Mouse (Mus musculus): ENCODE results near the gene Celf2. TPM values are rescaled to one million over a fixed set of nuclear protein-coding genes. Genes with fewer than 3 reads are reported as not detected.

The Celf2 gene
- total RNA-seq, 1 experiment: 3.7 TPM

GRCm38 (mm10) chr2:6559581-6559980, 949.8 kb downstream of the Celf2 start:
- in situ Hi-C loops (cut with MboI; ENCODE audit: low sequenced_read_pairs in 2 of 2, unreplicated experiment in 2 of 2): no loop called here
- Histone ChIP-seq H3K4me1 (ENCODE audit: control insufficient read depth in 2 of 2, insufficient read depth in 2 of 2, low read length in 2 of 2, poor library complexity in 1 of 2) (no peaks in the 10 kb centered on the region), H3K4me3 (ENCODE audit: insufficient read depth in 1 of 2, low read depth in 1 of 2, low read length in 2 of 2, poor library complexity in 1 of 2, severe bottlenecking in 1 of 2) (no peak overlapping the region), H3K9ac (ENCODE audit: insufficient read depth, low read depth, low read length, poor library complexity, severe bottlenecking) (no peak overlapping the region), H3K27ac (ENCODE audit: insufficient read depth, low read depth, low read length, poor library complexity, severe bottlenecking) (no peak overlapping the region), H3K9me3 (ENCODE audit: control insufficient read depth, insufficient read depth, low read depth, low read length) (no peaks in the 10 kb centered on the region), H3K36me3 (ENCODE audit: control insufficient read depth, insufficient read depth, low read length, poor library complexity, severe bottlenecking) (no peaks in the 10 kb centered on the region)
- no peak for DNase-seq (ENCODE audit: low read depth, low spot score)
- no peak for TF ChIP-seq ZNF384 (IDR thresholded peaks at IDR 0.05; ENCODE audit: low read depth, low read length)
- no peak for TF ChIP-seq ZC3H11A (IDR thresholded peaks at IDR 0.05; ENCODE audit: borderline replicate concordance, low read depth, low read length)
- no peak for TF ChIP-seq CHD2 (IDR thresholded peaks at IDR 0.05; ENCODE audit: low read depth, low read length)
- no peak for TF ChIP-seq MAFK (IDR thresholded peaks at IDR 0.05; ENCODE audit: insufficient read depth, low read depth, low read length)
- TF ChIP-seq HCFC1 (IDR thresholded peaks at IDR 0.05; ENCODE audit: borderline replicate concordance, insufficient read depth, low read length): no peak

- no peaks in the 10 kb centered on the region for H3K4me1 ChIP-seq (ENCODE audit: control insufficient read depth in 2 of 2, insufficient read depth in 2 of 2, low read length in 2 of 2, poor library complexity in 1 of 2)
- DNase-seq (ENCODE audit: low read depth, low spot score): no peak
- in situ Hi-C loops (cut with MboI; ENCODE audit: low sequenced_read_pairs in 2 of 2, unreplicated experiment in 2 of 2): no loop called here
- no peak overlapping the region for H3K27ac ChIP-seq (ENCODE audit: insufficient read depth, low read depth, low read length, poor library complexity, severe bottlenecking)
- no peak overlapping the region for H3K9ac ChIP-seq (ENCODE audit: insufficient read depth, low read depth, low read length, poor library complexity, severe bottlenecking)
- no peaks in the 10 kb centered on the region for H3K36me3 ChIP-seq (ENCODE audit: control insufficient read depth, insufficient read depth, low read length, poor library complexity, severe bottlenecking)
- no peaks in the 10 kb centered on the region for H3K9me3 ChIP-seq (ENCODE audit: control insufficient read depth, insufficient read depth, low read depth, low read length)
- TF ChIP-seq HCFC1 (IDR thresholded peaks at IDR 0.05; ENCODE audit: borderline replicate concordance, insufficient read depth, low read length) (no peak), CHD2 (IDR thresholded peaks at IDR 0.05; ENCODE audit: low read depth, low read length) (no peak), ZC3H11A (IDR thresholded peaks at IDR 0.05; ENCODE audit: borderline replicate concordance, low read depth, low read length) (no peak), ZNF384 (IDR thresholded peaks at IDR 0.05; ENCODE audit: low read depth, low read length) (no peak), MAFK (IDR thresholded peaks at IDR 0.05; ENCODE audit: insufficient read depth, low read depth, low read length) (no peak)
- H3K4me3 ChIP-seq (ENCODE audit: insufficient read depth in 1 of 2, low read depth in 1 of 2, low read length in 2 of 2, poor library complexity in 1 of 2, severe bottlenecking in 1 of 2): no peak overlapping the region
Measured at GRCm38 (mm10) chr2:6558303-6559254, 950.8 kb downstream of the Celf2 start.

DNA sequence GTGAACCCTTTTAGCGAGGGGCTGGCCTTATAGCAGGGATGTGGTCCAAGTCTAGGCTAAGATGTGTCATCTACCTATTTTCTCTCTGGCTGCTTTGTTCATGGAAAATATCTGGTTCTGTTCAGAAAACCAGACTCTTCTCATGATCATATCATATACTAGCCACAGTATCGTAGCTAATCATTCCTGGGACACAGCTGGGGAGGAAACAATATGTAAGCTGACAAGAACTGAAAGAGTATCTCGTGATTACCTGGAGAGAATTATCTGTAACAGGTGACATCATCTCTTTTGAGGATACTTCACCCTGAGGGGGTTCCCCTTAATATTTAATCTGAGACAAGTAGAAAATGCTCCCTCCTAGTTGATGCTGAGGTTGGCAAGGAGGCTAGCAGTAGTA, 951.6 kb downstream of the Celf2 start:
- Histone ChIP-seq H3K4me3 (ENCODE audit: insufficient read depth in 1 of 2, low read depth in 1 of 2, low read length in 2 of 2, poor library complexity in 1 of 2, severe bottlenecking in 1 of 2) (no peak overlapping the region), H3K9ac (ENCODE audit: insufficient read depth, low read depth, low read length, poor library complexity, severe bottlenecking) (no peak overlapping the region), H3K27ac (ENCODE audit: insufficient read depth, low read depth, low read length, poor library complexity, severe bottlenecking) (no peak overlapping the region), H3K4me1 (ENCODE audit: control insufficient read depth in 2 of 2, insufficient read depth in 2 of 2, low read length in 2 of 2, poor library complexity in 1 of 2) (no peaks in the 10 kb centered on the region), H3K36me3 (ENCODE audit: control insufficient read depth, insufficient read depth, low read length, poor library complexity, severe bottlenecking) (no peaks in the 10 kb centered on the region), H3K9me3 (ENCODE audit: control insufficient read depth, insufficient read depth, low read depth, low read length) (no peaks in the 10 kb centered on the region)
- in situ Hi-C loops (cut with MboI; ENCODE audit: low sequenced_read_pairs in 2 of 2, unreplicated experiment in 2 of 2): no loop called here
- TF ChIP-seq MAFK (IDR thresholded peaks at IDR 0.05; ENCODE audit: insufficient read depth, low read depth, low read length) (no peak), CHD2 (IDR thresholded peaks at IDR 0.05; ENCODE audit: low read depth, low read length) (no peak), HCFC1 (IDR thresholded peaks at IDR 0.05; ENCODE audit: borderline replicate concordance, insufficient read depth, low read length) (no peak), ZNF384 (IDR thresholded peaks at IDR 0.05; ENCODE audit: low read depth, low read length) (no peak), ZC3H11A (IDR thresholded peaks at IDR 0.05; ENCODE audit: borderline replicate concordance, low read depth, low read length) (no peak)
- no peak for DNase-seq (ENCODE audit: low read depth, low spot score)

GRCm38 (mm10) chr2:6556913-6557312, 952.5 kb downstream of the Celf2 start:
- Histone ChIP-seq H3K27ac (ENCODE audit: insufficient read depth, low read depth, low read length, poor library complexity, severe bottlenecking) (no peak overlapping the region), H3K4me3 (ENCODE audit: insufficient read depth in 1 of 2, low read depth in 1 of 2, low read length in 2 of 2, poor library complexity in 1 of 2, severe bottlenecking in 1 of 2) (no peak overlapping the region), H3K36me3 (ENCODE audit: control insufficient read depth, insufficient read depth, low read length, poor library complexity, severe bottlenecking) (no peaks in the 10 kb centered on the region), H3K9me3 (ENCODE audit: control insufficient read depth, insufficient read depth, low read depth, low read length) (no peaks in the 10 kb centered on the region), H3K4me1 (ENCODE audit: control insufficient read depth in 2 of 2, insufficient read depth in 2 of 2, low read length in 2 of 2, poor library complexity in 1 of 2) (no peaks in the 10 kb centered on the region), H3K9ac (ENCODE audit: insufficient read depth, low read depth, low read length, poor library complexity, severe bottlenecking) (no peak overlapping the region)
- in situ Hi-C loops (cut with MboI; ENCODE audit: low sequenced_read_pairs in 2 of 2, unreplicated experiment in 2 of 2): no loop called here
- TF ChIP-seq ZNF384 (IDR thresholded peaks at IDR 0.05; ENCODE audit: low read depth, low read length) (no peak), MAFK (IDR thresholded peaks at IDR 0.05; ENCODE audit: insufficient read depth, low read depth, low read length) (no peak)
- DNase-seq (ENCODE audit: low read depth, low spot score): no peak

All from ES-E14 (cell line).